22 mouse cellular contexts compared by ENCODE assay signal in genomic region chr19:18969386-18969785, GRCm38 (mm10).
DNase-seq lines count a peak whose midpoint lies in the region; ATAC-seq lines count a peak whose summit lies in the region.
"Had no signal": no experiment of that assay in that cellular context is flagged by ENCODE, and none has a peak within 500 bp of the region (broad histone marks: within the 10 kb centered on the region; RNA-seq: fewer than 3 reads in every experiment).

No protein-coding gene starts in this region.

- no peaks in the 10 kb centered on the region for H3K36me3 ChIP-seq in hindbrain, embryonic 14.5 days (replicated peaks; ENCODE audit: control insufficient read depth, insufficient read depth)
- no peaks in the 10 kb centered on the region for H3K36me3 ChIP-seq in midbrain, embryonic 15.5 days (replicated peaks)
- no peaks in the 10 kb centered on the region for H3K36me3 ChIP-seq in intestine, embryonic 15.5 days
- H3K36me3 ChIP-seq: forebrain, embryonic 10.5 days; limb, embryonic 10.5 days; liver, embryonic 12.5 days; lung, embryonic 15.5 days had no signal

- no peak overlapping the region for H3K27ac ChIP-seq in hindbrain, embryonic 14.5 days
- no peak overlapping the region for H3K27ac ChIP-seq in midbrain, embryonic 15.5 days
- no peak overlapping the region for H3K27ac ChIP-seq in intestine, embryonic 15.5 days
- H3K27ac ChIP-seq: forebrain, embryonic 10.5 days; limb, embryonic 10.5 days; liver, embryonic 12.5 days; lung, embryonic 15.5 days had no signal

- no peaks in the 10 kb centered on the region for H3K27me3 ChIP-seq in hindbrain, embryonic 14.5 days (ENCODE audit: control insufficient read depth, insufficient read depth, low read length)
- H3K27me3 ChIP-seq in midbrain, embryonic 15.5 days (replicated peaks): no peaks in the 10 kb centered on the region
- no peaks in the 10 kb centered on the region for H3K27me3 ChIP-seq in intestine, embryonic 15.5 days (replicated peaks)
- H3K27me3 ChIP-seq: CH12.LX; liver, embryonic 12.5 days; lung, embryonic 15.5 days; megakaryocyte, embryonic 14.5 days had no signal

- H3K4me1 ChIP-seq in hindbrain, embryonic 14.5 days (replicated peaks; ENCODE audit: control insufficient read depth, insufficient read depth, low read length): no peaks in the 10 kb centered on the region
- H3K4me1 ChIP-seq in midbrain, embryonic 15.5 days: no peaks in the 10 kb centered on the region
- no peaks in the 10 kb centered on the region for H3K4me1 ChIP-seq in intestine, embryonic 15.5 days (replicated peaks)
- H3K4me1 ChIP-seq: limb, embryonic 10.5 days; liver, embryonic 12.5 days; lung, embryonic 15.5 days; megakaryocyte, embryonic 14.5 days had no signal

- H3K9ac ChIP-seq in hindbrain, embryonic 14.5 days: no peak overlapping the region
- no peak overlapping the region for H3K9ac ChIP-seq in midbrain, embryonic 15.5 days
- H3K9ac ChIP-seq in intestine, embryonic 15.5 days: no peak overlapping the region
- H3K9ac ChIP-seq: liver, embryonic 12.5 days; lung, embryonic 15.5 days had no signal

- H3K9me3 ChIP-seq in hindbrain, embryonic 14.5 days (ENCODE audit: control insufficient read depth, low read length): no peaks in the 10 kb centered on the region
- H3K9me3 ChIP-seq in midbrain, embryonic 15.5 days: no peaks in the 10 kb centered on the region
- no peaks in the 10 kb centered on the region for H3K9me3 ChIP-seq in intestine, embryonic 15.5 days
- H3K9me3 ChIP-seq: forebrain, embryonic 10.5 days; limb, embryonic 10.5 days; liver, embryonic 12.5 days; lung, embryonic 15.5 days; megakaryocyte, embryonic 14.5 days had no signal

- H3K4me3 ChIP-seq in hindbrain, embryonic 14.5 days (replicated peaks; ENCODE audit: low read length): no peak overlapping the region
- H3K4me3 ChIP-seq in midbrain, embryonic 15.5 days: no peak overlapping the region
- no peak overlapping the region for H3K4me3 ChIP-seq in intestine, embryonic 15.5 days (replicated peaks)
- H3K4me3 ChIP-seq: forebrain, embryonic 10.5 days; limb, embryonic 10.5 days; liver, embryonic 12.5 days; lung, embryonic 15.5 days; megakaryocyte, embryonic 14.5 days had no signal

- ATAC-seq in hindbrain, embryonic 14.5 days (ENCODE audit: low FRiP score): peak; percentile 48; the same call in 1 of the 2 replicates
- ATAC-seq in midbrain, embryonic 15.5 days (replicated peaks): peak; percentile 54
- ATAC-seq in intestine, embryonic 15.5 days: no peak
- ATAC-seq: activated CD4-positive, CD25-positive, alpha-beta regulatory T cell, adult 4 months; liver, embryonic 12.5 days had no signal

- DNase-seq in cerebellum, postnatal 10 days: peak; percentile 9 to 13
- no peak for DNase-seq in cerebellum, adult 11 months
- peak; percentile 70 for DNase-seq in brain, adult 2 months (ENCODE audit: low read depth, low spot score)
- DNase-seq in hindbrain, embryonic 14.5 days (ENCODE audit: low spot score): no peak
- DNase-seq in layer of hippocampus, adult 9-10 months (ENCODE audit: low spot score): no peak
- no peak for DNase-seq in adrenal gland, adult 8-10 months
- DNase-seq: cerebellum, adult 18-20 months; gastrocnemius, postnatal 36 days; heart, postnatal 4 days; kidney, adult 18-20 months; kidney, postnatal 36 days; layer of hippocampus, postnatal 36 days had no signal

- 16% methylated on average over 8 of the region's 8 CpGs for WGBS in hindbrain, embryonic 14.5 days
- WGBS in midbrain, embryonic 15.5 days: 13% methylated on average over 8 of the region's 8 CpGs
- 71% methylated on average over 8 of the region's 8 CpGs for WGBS in intestine, embryonic 15.5 days

- no peak overlapping the region; the same call in 1 of the 2 replicates for H3K4me2 ChIP-seq in hindbrain, embryonic 14.5 days (replicated peaks)
- H3K4me2 ChIP-seq in midbrain, embryonic 15.5 days: no peak overlapping the region
- H3K4me2 ChIP-seq in intestine, embryonic 15.5 days (replicated peaks): no peak overlapping the region
- H3K4me2 ChIP-seq: heart, embryonic 11.5 days; liver, embryonic 12.5 days; lung, embryonic 15.5 days had no signal

Comparison
In these comparisons a context has a peak if more than half of its experiments do, and no peak if none do; other contexts are left out.
1. DNase-seq: peak in cerebellum, postnatal 10 days (2 of 2) and brain, adult 2 months (single experiment); none in cerebellum, adult 11 months (single experiment), hindbrain, embryonic 14.5 days (single experiment), layer of hippocampus, adult 9-10 months (single experiment) and adrenal gland, adult 8-10 months (single experiment).